In genomic region chr5:136540952-136541351, GRCm38 (mm10) we compare ENCODE assay signal across 7 mouse cellular contexts. TPM values are rescaled to one million over a fixed set of nuclear protein-coding genes. Genes with fewer than 3 reads are reported as not detected.
DNase-seq lines count a peak whose midpoint lies in the region; ATAC-seq and TF ChIP-seq lines count a peak whose summit lies in the region.

No protein-coding gene starts in this region.

- no peak for TF ChIP-seq CTCF in thymus, adult 2 months (IDR thresholded peaks at IDR 0.05; ENCODE audit: borderline replicate concordance, control insufficient read depth, extremely low read depth, insufficient read depth, low read length, poor library complexity)

- H3K4me3 ChIP-seq in thymus, adult 2 months (ENCODE audit: control insufficient read depth, insufficient read depth, low read length) = no peak overlapping the region
- no peak overlapping the region for H3K4me3 ChIP-seq in lung, embryonic 16.5 days (ENCODE audit: low read length)

- TF ChIP-seq POLR2A in thymus, adult 2 months (IDR thresholded peaks at IDR 0.05; ENCODE audit: control insufficient read depth, extremely low read depth, insufficient read depth, low read length, poor library complexity) = no peak

- no peaks in the 10 kb centered on the region for H3K36me3 ChIP-seq in thymus, adult 2 months (ENCODE audit: control insufficient read depth, insufficient read depth, low read length)
- H3K36me3 ChIP-seq in lung, embryonic 16.5 days (ENCODE audit: control insufficient read depth, insufficient read depth, low read length) = no peaks in the 10 kb centered on the region

- no peak overlapping the region for H3K4me2 ChIP-seq in lung, embryonic 16.5 days (ENCODE audit: low read depth, low read length)

- ATAC-seq in lung, embryonic 16.5 days (ENCODE audit: low read depth) = peak; percentile 72

- intact Hi-C loops in heart, postnatal 10 days (cut with DNase I) = no loop called here

- no peaks in the 10 kb centered on the region for H3K27me3 ChIP-seq in thymus, adult 2 months (ENCODE audit: control insufficient read depth, insufficient read depth, low read length)
- no peaks in the 10 kb centered on the region for H3K27me3 ChIP-seq in lung, embryonic 16.5 days (ENCODE audit: control insufficient read depth, insufficient read depth, low read depth, low read length)

- H3K27ac ChIP-seq in thymus, adult 2 months (ENCODE audit: control insufficient read depth, insufficient read depth, low read length) = peak overlapping the region; percentile 6; the same call in 1 of the 2 replicates
- peak overlapping the region; percentile 31; the same call in 1 of the 2 replicates for H3K27ac ChIP-seq in lung, embryonic 16.5 days (ENCODE audit: low read length)

- H3K9ac ChIP-seq in lung, embryonic 16.5 days (ENCODE audit: low read length) = no peak overlapping the region

- H3K4me1 ChIP-seq in thymus, adult 2 months (replicated peaks; ENCODE audit: control insufficient read depth, insufficient read depth, low read length) = peaks cover 6% of the 10 kb centered on the region; the same call in 1 of the 2 replicates
- peaks cover 29% of the 10 kb centered on the region for H3K4me1 ChIP-seq in lung, embryonic 16.5 days (replicated peaks; ENCODE audit: control insufficient read depth, insufficient read depth, low read length)

- no peak for DNase-seq in thymus, adult 2 months
- DNase-seq in thymus, postnatal 4 days = no peak
- peak; percentile 46 to 64 for DNase-seq in frontal cortex, postnatal 36 days (ENCODE audit: low spot score in 2 of 2)
- peak; percentile 91 for DNase-seq in heart, postnatal 10 days
- DNase-seq in MN1 (ENCODE audit: low spot score) = no peak
- no peak for DNase-seq in embryo, embryonic 9.5 days (ENCODE audit: extremely low spot score)

- H3K9me3 ChIP-seq in lung, embryonic 16.5 days (ENCODE audit: control insufficient read depth, low read length) = no peaks in the 10 kb centered on the region

RNA-seq across cellular contexts. Expression of gene Cux1, which starts 26.3 kb away (rescaled TPM):
- 164 and 205 TPM in 2 replicates for polyA plus RNA-seq in thymus, adult 2 months (2012; rRNA removed)
- 100 to 1,000 TPM; 113 to 119 TPM for total RNA-seq in heart, postnatal 10 days (2021)
- polyA plus RNA-seq in lung, embryonic 16.5 days (2015; fragmentation: Nextera tagmentation; extraction: Ambion mirVana) = 113 and 117 TPM in 2 replicates

Comparison
In these comparisons a context has a peak if more than half of its experiments do, and no peak if none do; other contexts are left out.
1. DNase-seq: peak in frontal cortex, postnatal 36 days (2 of 2) and heart, postnatal 10 days (2 of 2); none in thymus, adult 2 months (single experiment), thymus, postnatal 4 days (single experiment), MN1 (single experiment) and embryo, embryonic 9.5 days (single experiment).